Mouse (Mus musculus): ENCODE measurements around the gene Wdfy2. TPM values are rescaled to one million over a fixed set of nuclear protein-coding genes. Genes with fewer than 3 reads are reported as not detected.

Gene Wdfy2
- polyA plus RNA-seq, 1 experiment = 15.5 TPM

DNA sequence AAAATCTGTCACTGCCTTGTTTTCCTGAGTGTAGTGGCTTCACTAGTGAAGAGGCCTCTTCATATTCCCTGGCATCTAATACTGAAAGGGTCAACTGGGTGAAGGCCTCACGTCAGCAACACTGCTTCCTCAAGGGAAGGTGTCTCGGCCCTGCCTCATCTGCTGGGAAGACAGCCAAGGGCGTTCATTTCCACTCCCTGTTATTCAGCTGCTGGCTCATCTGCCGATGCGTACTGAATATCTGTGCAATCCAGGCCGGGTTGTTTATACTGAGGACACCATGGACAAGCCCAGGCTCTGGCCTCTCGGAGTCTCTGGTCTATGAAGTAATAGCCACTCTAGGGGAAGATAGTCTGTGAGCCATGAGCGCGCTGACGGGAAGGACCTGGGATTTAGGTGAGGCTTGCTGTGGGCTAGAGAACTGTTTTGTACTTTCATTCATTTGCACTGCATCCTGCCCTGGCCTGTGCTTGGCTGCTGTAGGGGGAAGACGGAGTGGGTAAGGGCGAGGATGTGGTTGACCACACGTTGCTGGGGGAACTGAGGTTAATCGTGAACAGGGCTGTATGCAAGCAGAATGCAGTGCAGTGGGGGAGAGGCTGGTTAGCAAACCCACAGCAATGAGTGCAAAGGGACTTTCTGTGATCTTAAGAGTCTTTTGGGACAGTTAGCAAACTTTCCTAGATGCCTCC, 103.1 kb downstream of the Wdfy2 start:
- no peak overlapping the region for H3K4me3 ChIP-seq (ENCODE audit: control insufficient read depth, insufficient read depth, low read length)
- 1% methylated on average over 14 of the region's 14 CpGs for WGBS
- H3K36me3 ChIP-seq (ENCODE audit: control insufficient read depth, insufficient read depth, low read length) = no peaks in the 10 kb centered on the region
- peaks cover 10% of the 10 kb centered on the region for H3K4me1 ChIP-seq (replicated peaks; ENCODE audit: control insufficient read depth, insufficient read depth, low read length)
- no peaks in the 10 kb centered on the region for H3K27me3 ChIP-seq (ENCODE audit: control insufficient read depth, insufficient read depth, low read length)
- peak; percentile 75 for DNase-seq
- peak overlapping the region; percentile 20; the same call in 1 of the 2 replicates for H3K27ac ChIP-seq (ENCODE audit: control insufficient read depth, insufficient read depth, low read length)
- peak; percentile 40; the same call in 1 of the 2 replicates for TF ChIP-seq CTCF (IDR thresholded peaks at IDR 0.05; ENCODE audit: borderline replicate concordance, control insufficient read depth, extremely low read depth, insufficient read depth, low read length, poor library complexity)
- TF ChIP-seq POLR2A (IDR thresholded peaks at IDR 0.05; ENCODE audit: control insufficient read depth, extremely low read depth, insufficient read depth, low read length, poor library complexity) = no peak

DNA sequence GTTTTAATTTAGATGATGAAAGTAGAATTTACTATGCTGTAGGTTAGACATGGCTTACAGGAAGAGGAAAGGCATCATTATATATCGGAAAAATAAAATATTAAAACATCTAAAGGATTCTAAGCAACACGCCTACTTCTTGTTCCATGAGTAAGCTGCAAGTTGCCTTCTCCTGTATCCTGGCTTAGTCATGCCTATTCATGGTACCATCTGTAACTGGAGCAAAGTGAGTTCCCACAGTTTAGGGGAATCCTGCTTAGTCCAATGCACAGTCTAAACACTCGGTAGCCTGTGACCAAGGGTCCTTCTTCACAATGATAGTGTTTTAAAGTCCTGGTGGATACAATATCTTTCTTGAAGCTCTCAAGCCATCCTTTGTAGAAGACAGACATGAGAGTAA, 109.3 kb downstream of the Wdfy2 start:
- no peak overlapping the region for H3K27ac ChIP-seq (ENCODE audit: control insufficient read depth, insufficient read depth, low read length)
- 97% methylated on average over 3 of the region's 3 CpGs for WGBS
- H3K4me1 ChIP-seq (replicated peaks; ENCODE audit: control insufficient read depth, insufficient read depth, low read length) = no peaks in the 10 kb centered on the region; the same call in 1 of the 2 replicates
- H3K4me3 ChIP-seq (ENCODE audit: control insufficient read depth, insufficient read depth, low read length) = no peak overlapping the region
- no peak for TF ChIP-seq POLR2A (IDR thresholded peaks at IDR 0.05; ENCODE audit: control insufficient read depth, extremely low read depth, insufficient read depth, low read length, poor library complexity)
- H3K27me3 ChIP-seq (ENCODE audit: control insufficient read depth, insufficient read depth, low read length) = no peaks in the 10 kb centered on the region
- DNase-seq = no peak
- H3K36me3 ChIP-seq (ENCODE audit: control insufficient read depth, insufficient read depth, low read length) = no peaks in the 10 kb centered on the region; the same call in 1 of the 2 replicates

DNA sequence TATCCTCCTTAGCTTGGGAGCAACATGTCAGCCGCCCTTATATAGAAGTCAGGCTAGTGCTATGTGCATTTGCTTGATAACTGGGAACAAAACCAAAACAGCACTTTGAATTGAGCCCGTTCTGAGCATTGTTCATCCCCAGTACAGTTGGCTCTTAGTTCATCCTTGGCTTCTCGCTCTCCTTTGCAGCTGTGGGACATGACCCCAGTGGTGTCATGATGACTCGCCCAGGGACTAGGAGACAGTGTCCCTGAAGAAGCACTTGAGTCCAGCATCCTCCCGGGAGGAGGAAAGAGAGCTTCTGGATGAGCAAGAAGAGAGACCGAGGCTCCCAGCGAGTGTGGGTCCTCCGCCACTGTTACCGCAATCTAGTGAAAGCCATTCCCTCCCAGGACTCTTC, 118.6 kb downstream of the Wdfy2 start:
- Histone ChIP-seq H3K4me1 (replicated peaks; ENCODE audit: control insufficient read depth, insufficient read depth, low read length) (no peaks in the 10 kb centered on the region), H3K27ac (ENCODE audit: control insufficient read depth, insufficient read depth, low read length) (no peak overlapping the region), H3K4me3 (ENCODE audit: control insufficient read depth, insufficient read depth, low read length) (no peak overlapping the region), H3K36me3 (ENCODE audit: control insufficient read depth, insufficient read depth, low read length) (peaks cover 7% of the 10 kb centered on the region; the same call in 1 of the 2 replicates), H3K27me3 (ENCODE audit: control insufficient read depth, insufficient read depth, low read length) (no peaks in the 10 kb centered on the region)
- DNase-seq = no peak
- 97% methylated on average over 9 of the region's 9 CpGs for WGBS
- TF ChIP-seq CTCF (IDR thresholded peaks at IDR 0.05; ENCODE audit: borderline replicate concordance, control insufficient read depth, extremely low read depth, insufficient read depth, low read length, poor library complexity) = no peak
- no peak for TF ChIP-seq POLR2A (IDR thresholded peaks at IDR 0.05; ENCODE audit: control insufficient read depth, extremely low read depth, insufficient read depth, low read length, poor library complexity)

DNA sequence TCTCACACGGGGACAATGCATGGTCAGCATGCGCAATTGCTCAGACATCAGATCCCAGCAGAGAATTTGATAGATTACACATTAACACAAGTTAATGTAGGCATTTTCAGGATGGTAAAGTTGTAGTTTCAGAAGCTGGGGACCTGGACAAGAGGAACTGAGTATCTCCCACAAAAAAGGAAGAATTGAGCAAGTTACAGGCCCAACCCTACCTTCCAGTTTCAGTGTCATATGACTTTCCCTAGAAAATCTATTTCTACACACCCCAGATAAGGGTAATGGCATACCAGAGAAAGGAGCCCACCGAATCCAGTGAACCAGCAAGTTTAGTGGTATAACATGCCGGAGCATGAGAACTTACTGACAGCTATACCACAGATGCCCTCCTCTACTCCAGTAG, 126.2 kb downstream of the Wdfy2 start:
- no peaks in the 10 kb centered on the region for H3K27me3 ChIP-seq (ENCODE audit: control insufficient read depth, insufficient read depth, low read length)
- TF ChIP-seq POLR2A (IDR thresholded peaks at IDR 0.05; ENCODE audit: control insufficient read depth, extremely low read depth, insufficient read depth, low read length, poor library complexity) (no peak), CTCF (IDR thresholded peaks at IDR 0.05; ENCODE audit: borderline replicate concordance, control insufficient read depth, extremely low read depth, insufficient read depth, low read length, poor library complexity) (no peak)
- DNase-seq = no peak
- no peak overlapping the region for H3K4me3 ChIP-seq (ENCODE audit: control insufficient read depth, insufficient read depth, low read length)
- WGBS = 91% methylated on average over 4 of the region's 4 CpGs
- H3K4me1 ChIP-seq (replicated peaks; ENCODE audit: control insufficient read depth, insufficient read depth, low read length) = no peaks in the 10 kb centered on the region
- H3K36me3 ChIP-seq (ENCODE audit: control insufficient read depth, insufficient read depth, low read length) = no peaks in the 10 kb centered on the region
- no peak overlapping the region for H3K27ac ChIP-seq (ENCODE audit: control insufficient read depth, insufficient read depth, low read length)

DNA sequence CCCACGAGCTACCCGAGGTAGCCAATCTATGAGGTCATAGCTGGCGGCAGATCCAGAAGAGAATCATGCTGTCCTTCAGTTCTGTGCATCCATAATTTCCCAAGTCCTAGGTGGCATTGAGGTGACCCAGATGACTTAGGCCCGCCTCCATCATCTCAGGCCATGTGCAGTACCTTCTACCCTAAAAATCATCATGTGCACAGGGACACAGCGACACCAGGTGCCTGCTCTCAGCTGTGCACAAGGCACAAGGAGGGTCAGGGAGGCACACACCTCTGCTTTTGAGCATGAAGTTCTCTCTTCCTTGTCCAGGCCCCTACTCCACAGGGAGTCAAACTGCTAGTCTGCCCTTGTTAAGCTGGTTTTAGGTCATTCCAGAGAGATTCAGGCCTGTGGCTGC, 127.9 kb downstream of the Wdfy2 start:
- Histone ChIP-seq H3K27ac (ENCODE audit: control insufficient read depth, insufficient read depth, low read length) (no peak overlapping the region), H3K36me3 (ENCODE audit: control insufficient read depth, insufficient read depth, low read length) (no peaks in the 10 kb centered on the region), H3K4me1 (replicated peaks; ENCODE audit: control insufficient read depth, insufficient read depth, low read length) (no peaks in the 10 kb centered on the region), H3K4me3 (ENCODE audit: control insufficient read depth, insufficient read depth, low read length) (no peak overlapping the region), H3K27me3 (ENCODE audit: control insufficient read depth, insufficient read depth, low read length) (no peaks in the 10 kb centered on the region)
- WGBS = 81% methylated on average over 5 of the region's 5 CpGs
- no peak for DNase-seq
- TF ChIP-seq POLR2A (IDR thresholded peaks at IDR 0.05; ENCODE audit: control insufficient read depth, extremely low read depth, insufficient read depth, low read length, poor library complexity) (no peak), CTCF (IDR thresholded peaks at IDR 0.05; ENCODE audit: borderline replicate concordance, control insufficient read depth, extremely low read depth, insufficient read depth, low read length, poor library complexity) (no peak)

DNA sequence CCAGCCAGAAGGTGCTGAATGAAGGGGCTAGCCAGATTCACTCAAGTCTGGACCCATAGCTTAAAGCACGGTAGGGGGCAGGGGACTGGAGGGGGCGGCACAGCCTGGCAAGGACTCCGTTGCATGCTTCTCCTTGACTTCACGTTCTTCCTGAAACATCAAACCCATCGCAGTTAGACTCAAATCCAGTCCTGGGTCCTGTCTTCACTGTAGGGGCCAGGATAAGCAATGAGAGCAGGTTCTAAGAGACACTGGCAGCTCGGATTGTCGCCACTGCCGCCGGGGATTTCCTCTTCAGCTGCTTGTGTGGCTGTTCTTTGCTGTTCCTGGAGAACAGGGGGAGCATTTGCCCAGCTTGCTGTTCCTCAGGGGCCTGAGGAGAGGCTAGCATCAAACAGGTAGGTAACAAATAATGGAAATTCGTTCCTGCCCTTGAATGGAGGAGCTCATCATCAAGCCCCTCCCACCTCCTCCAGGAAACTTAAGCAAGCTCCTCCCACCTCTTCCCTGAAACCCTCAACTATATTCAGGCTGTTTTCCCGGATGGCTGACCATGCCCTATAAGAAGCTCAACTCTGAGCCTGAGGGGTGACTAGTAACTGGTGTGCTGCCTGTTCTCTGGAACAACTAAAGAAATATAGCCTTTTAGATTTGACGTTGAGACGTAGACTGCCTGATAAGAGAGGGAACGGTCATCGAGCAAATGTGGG, 128.5 kb downstream of the Wdfy2 start:
- no peak overlapping the region for H3K27ac ChIP-seq (ENCODE audit: control insufficient read depth, insufficient read depth, low read length)
- H3K27me3 ChIP-seq (ENCODE audit: control insufficient read depth, insufficient read depth, low read length) = no peaks in the 10 kb centered on the region
- no peaks in the 10 kb centered on the region for H3K4me1 ChIP-seq (replicated peaks; ENCODE audit: control insufficient read depth, insufficient read depth, low read length)
- WGBS = 53% methylated on average over 15 of the region's 15 CpGs
- H3K4me3 ChIP-seq (ENCODE audit: control insufficient read depth, insufficient read depth, low read length) = no peak overlapping the region
- H3K36me3 ChIP-seq (ENCODE audit: control insufficient read depth, insufficient read depth, low read length) = no peaks in the 10 kb centered on the region
- no peak for DNase-seq
- TF ChIP-seq POLR2A (IDR thresholded peaks at IDR 0.05; ENCODE audit: control insufficient read depth, extremely low read depth, insufficient read depth, low read length, poor library complexity) (no peak), CTCF (IDR thresholded peaks at IDR 0.05; ENCODE audit: borderline replicate concordance, control insufficient read depth, extremely low read depth, insufficient read depth, low read length, poor library complexity) (no peak)
